Mouse (Mus musculus): Measurements from ENCODE around the gene Pam.
A peak's percentile ranks its signal among the peaks of the same experiment; 100 is the strongest.
"Not testable (repeated sequence)": the region's sequence is repeated elsewhere in the genome, so short reads cannot be mapped to it uniquely, and the experiment has no call there.

Pam gene

GRCm38 (mm10) chr1:97963711-97964110 lies 131.7 kb downstream of the Pam start:
- no peak for DNase-seq (ENCODE audit: low spot score)

GRCm38 (mm10) chr1:97962134-97962533 lies 133.3 kb downstream of the Pam start:
- DNase-seq (ENCODE audit: low spot score) = no peak

GRCm38 (mm10) chr1:97960681-97961080 lies 134.8 kb downstream of the Pam start:
- DNase-seq (ENCODE audit: low spot score) = no peak

- DNase-seq (ENCODE audit: low spot score) = no peak
Observed at GRCm38 (mm10) chr1:97960124-97960523, 135.3 kb downstream of the Pam start.

- DNase-seq (ENCODE audit: low spot score) = no peak
Observed at GRCm38 (mm10) chr1:97958759-97959158, 136.7 kb downstream of the Pam start.

GRCm38 (mm10) chr1:97949258-97949657 lies 146.2 kb downstream of the Pam start:
- not testable (repeated sequence) for DNase-seq (ENCODE audit: low spot score)

GRCm38 (mm10) chr1:97947100-97947499 lies 148.3 kb downstream of the Pam start:
- DNase-seq (ENCODE audit: low spot score) = no peak

GRCm38 (mm10) chr1:97943908-97944608 lies 151.4 kb downstream of the Pam start:
- DNase-seq (ENCODE audit: low spot score) = no peak

- no peak for DNase-seq (ENCODE audit: low spot score)
Observed at GRCm38 (mm10) chr1:97943402-97943801, 152.0 kb downstream of the Pam start.

GRCm38 (mm10) chr1:97942966-97943365 lies 152.5 kb downstream of the Pam start:
- DNase-seq (ENCODE audit: low spot score) = no peak

GRCm38 (mm10) chr1:97938586-97938985 lies 156.9 kb downstream of the Pam start:
- DNase-seq (ENCODE audit: low spot score) = no peak

- no peak for DNase-seq (ENCODE audit: low spot score)
Observed at GRCm38 (mm10) chr1:97938053-97938452, 157.4 kb downstream of the Pam start.

GRCm38 (mm10) chr1:97934940-97935339 lies 160.5 kb downstream of the Pam start:
- DNase-seq (ENCODE audit: low spot score) = no peak

- no peak for DNase-seq (ENCODE audit: low spot score)
Observed at GRCm38 (mm10) chr1:97931220-97931619, 164.2 kb downstream of the Pam start.

- DNase-seq (ENCODE audit: low spot score) = no peak
Observed at GRCm38 (mm10) chr1:97929415-97930028, 165.9 kb downstream of the Pam start.

GRCm38 (mm10) chr1:97926789-97927188 lies 168.7 kb downstream of the Pam start:
- no peak for DNase-seq (ENCODE audit: low spot score)

- DNase-seq (ENCODE audit: low spot score) = no peak
Observed at GRCm38 (mm10) chr1:97926017-97926540, 169.4 kb downstream of the Pam start.

- DNase-seq (ENCODE audit: low spot score) = no peak
Observed at GRCm38 (mm10) chr1:97922395-97922794, 173.1 kb downstream of the Pam start.

- peak; percentile 30 for DNase-seq (ENCODE audit: low spot score)
Observed at GRCm38 (mm10) chr1:97921886-97922285, 173.6 kb downstream of the Pam start.

GRCm38 (mm10) chr1:97918495-97918894 lies 177.0 kb downstream of the Pam start:
- peak; percentile 30 for DNase-seq (ENCODE audit: low spot score)

GRCm38 (mm10) chr1:97916971-97917234 lies 178.5 kb downstream of the Pam start:
- no peak for DNase-seq (ENCODE audit: low spot score)

GRCm38 (mm10) chr1:97916218-97916970 lies 179.1 kb downstream of the Pam start:
- DNase-seq (ENCODE audit: low spot score) = no peak

- no peak for DNase-seq (ENCODE audit: low spot score)
Observed at GRCm38 (mm10) chr1:97915726-97916125, 179.7 kb downstream of the Pam start.

All from embryo, embryonic 10.5 days (tissue).